Mouse (Mus musculus) liver, embryonic 15.5 days (tissue): Measurements from ENCODE around the gene Maco1. TPM values are rescaled to one million over a fixed set of nuclear protein-coding genes. Genes with fewer than 3 reads are reported as not detected.
A peak's percentile ranks its signal among the peaks of the same experiment; 100 is the strongest.

Experiments used
- ATAC-seq: fragments of 200-750 bp; cut with Nextera tagmentation; 2 replicates; pipeline ENCODE4 v1.8.0; 2017; ENCODE audit warnings: moderate number of reproducible peaks, mild to moderate bottlenecking, moderate library complexity; ENCODE audit not compliant: insufficient read depth
- H3K27ac ChIP-seq: fragments of 300-500 bp; sonication (generic); replicated peaks from 2 replicates; pipeline ENCODE4 v1.5.1; 2015; ENCODE audit warnings: mild to moderate bottlenecking, inconsistent platforms
- H3K27me3 ChIP-seq: fragments of 300-500 bp; sonication (generic); 2 replicates; pipeline ENCODE4 v1.6.1; 2015; ENCODE audit warnings: mild to moderate bottlenecking, inconsistent platforms
- H3K36me3 ChIP-seq: fragments of 300-500 bp; sonication (generic); replicated peaks from 2 replicates; pipeline ENCODE4 v1.6.1; 2015; ENCODE audit warnings: moderate library complexity, mild to moderate bottlenecking, inconsistent platforms
- H3K4me1 ChIP-seq: fragments of 300-500 bp; sonication (generic); replicated peaks from 2 replicates; pipeline ENCODE4 v1.6.1; 2015; ENCODE audit warnings: inconsistent platforms
- H3K4me2 ChIP-seq: fragments of 300-500 bp; sonication (generic); 2 replicates; pipeline ENCODE4 v1.6.1; 2015; ENCODE audit warnings: moderate library complexity, mild to moderate bottlenecking, inconsistent platforms
- H3K4me3 ChIP-seq: fragments of 300-500 bp; sonication (generic); replicated peaks from 2 replicates; pipeline ENCODE4 v1.5.1; 2015; ENCODE audit warnings: mild to moderate bottlenecking, inconsistent platforms
- H3K9ac ChIP-seq: fragments of 300-500 bp; sonication (generic); 2 replicates; pipeline ENCODE4 v1.6.1; 2015; ENCODE audit warnings: moderate library complexity, mild to moderate bottlenecking, inconsistent platforms
- H3K9me3 ChIP-seq: fragments of 300-500 bp; sonication (generic); replicated peaks from 2 replicates; pipeline ENCODE4 v1.6.1; 2016; ENCODE audit warnings: inconsistent platforms
- WGBS: fragments of 180-500 bp; shearing (Covaris S2); methylation state at CpG from one replicate; pipeline ENCODE4 v1.1.7; 2015; ENCODE audit warnings: mixed read lengths; ENCODE audit not compliant: insufficient replicate concordance; 5-methylcytosine and 5-hydroxymethylcytosine counted together
- polyA plus RNA-seq: library from polyadenylated mRNA; unstranded; fragments of >200 nt; fragmentation: Nextera tagmentation; extraction: Ambion mirVana; gene quantifications from 2 replicates; pipeline ENCODE4 v1.2.1, GENCODE M21; 2015

The Maco1 gene
- polyA plus RNA-seq, 1 experiment from 2014 or later, result 16.0 TPM

GRCm38 (mm10) chr4:134760793-134761201 is 92.3 kb downstream of the Maco1 start:
- peak overlapping the region; percentile 57 for H3K9ac ChIP-seq

GRCm38 (mm10) chr4:134760281-134760680 is 92.9 kb downstream of the Maco1 start:
- Histone ChIP-seq H3K27ac (peak overlapping the region; percentile 92), H3K27me3 (no peaks in the 10 kb centered on the region), H3K4me2 (peak overlapping the region; percentile 69), H3K4me1 (peaks cover 98% of the 10 kb centered on the region), H3K9ac (peak overlapping the region; percentile 57), H3K9me3 (no peaks in the 10 kb centered on the region), H3K4me3 (peak overlapping the region; percentile 19), H3K36me3 (peaks cover 18% of the 10 kb centered on the region)
- peak; percentile 30 for ATAC-seq
- WGBS, result 37% methylated on average over 6 of the region's 6 CpGs

More at GRCm38 (mm10) chr4:134760793-134761201, 92.3 kb downstream of the Maco1 start:
- Histone ChIP-seq H3K4me1 (peaks cover 98% of the 10 kb centered on the region), H3K27ac (peak overlapping the region; percentile 92), H3K36me3 (peaks cover 14% of the 10 kb centered on the region), H3K9me3 (no peaks in the 10 kb centered on the region), H3K27me3 (no peaks in the 10 kb centered on the region), H3K4me3 (peak overlapping the region; percentile 19; the same call in 1 of the 2 replicates), H3K4me2 (peak overlapping the region; percentile 69)
- WGBS, result 32% methylated on average over 9 of the region's 9 CpGs
- ATAC-seq, result 0 out of 2 replicates have a peak, but pooled peaks have one; percentile 3

- peaks cover 23% of the 10 kb centered on the region for H3K36me3 ChIP-seq
- H3K4me1 ChIP-seq, result peaks cover 98% of the 10 kb centered on the region
- H3K9ac ChIP-seq, result peak overlapping the region; percentile 57
- H3K27me3 ChIP-seq, result no peaks in the 10 kb centered on the region
- WGBS, result 29% methylated on average over 7 of the region's 7 CpGs
- peak overlapping the region; percentile 19 for H3K4me3 ChIP-seq
- H3K27ac ChIP-seq, result peak overlapping the region; percentile 92
- H3K4me2 ChIP-seq, result peak overlapping the region; percentile 69
- peak; percentile 85 for ATAC-seq
- H3K9me3 ChIP-seq, result no peaks in the 10 kb centered on the region
These were observed 93.6 kb downstream of the Maco1 start for GRCm38 (mm10) chr4:134759564-134759963.

- Histone ChIP-seq H3K4me3 (peak overlapping the region; percentile 19; the same call in 1 of the 2 replicates), H3K4me1 (peaks cover 98% of the 10 kb centered on the region), H3K27me3 (no peaks in the 10 kb centered on the region), H3K4me2 (peak overlapping the region; percentile 69), H3K9me3 (no peaks in the 10 kb centered on the region), H3K9ac (peak overlapping the region; percentile 57), H3K27ac (peak overlapping the region; percentile 92), H3K36me3 (peaks cover 25% of the 10 kb centered on the region)
- no peak for ATAC-seq
- WGBS, result 77% methylated on average over 14 of the region's 14 CpGs
These were observed 94.2 kb downstream of the Maco1 start for GRCm38 (mm10) chr4:134758922-134759321.

- Histone ChIP-seq H3K4me3 (no peak overlapping the region), H3K9ac (peak overlapping the region; percentile 57; the same call in 1 of the 2 replicates), H3K9me3 (no peaks in the 10 kb centered on the region), H3K27ac (peak overlapping the region; percentile 92), H3K36me3 (peaks cover 31% of the 10 kb centered on the region), H3K4me2 (peak overlapping the region; percentile 69; the same call in 1 of the 2 replicates), H3K4me1 (peaks cover 98% of the 10 kb centered on the region), H3K27me3 (no peaks in the 10 kb centered on the region)
- no peak for ATAC-seq
- WGBS, result 77% methylated on average over 4 of the region's 4 CpGs
These were observed 94.8 kb downstream of the Maco1 start for GRCm38 (mm10) chr4:134758367-134758766.

GRCm38 (mm10) chr4:134756953-134757352 is 96.2 kb downstream of the Maco1 start:
- H3K27ac ChIP-seq, result peak overlapping the region; percentile 62
- peaks cover 99% of the 10 kb centered on the region for H3K4me1 ChIP-seq
- WGBS, result 55% methylated on average over 7 of the region's 7 CpGs

GRCm38 (mm10) chr4:134754941-134755340 is 98.2 kb downstream of the Maco1 start:
- 73% methylated on average over 13 of the region's 13 CpGs for WGBS
- Histone ChIP-seq H3K27ac (peak overlapping the region; percentile 42), H3K4me3 (no peak overlapping the region), H3K27me3 (no peaks in the 10 kb centered on the region), H3K36me3 (peaks cover 51% of the 10 kb centered on the region), H3K9me3 (no peaks in the 10 kb centered on the region), H3K4me2 (no peak overlapping the region), H3K9ac (no peak overlapping the region), H3K4me1 (peaks cover 99% of the 10 kb centered on the region)
- no peak for ATAC-seq

More at GRCm38 (mm10) chr4:134756953-134757352, 96.2 kb downstream of the Maco1 start:
- Histone ChIP-seq H3K4me3 (no peak overlapping the region), H3K4me2 (peak overlapping the region; percentile 3; the same call in 1 of the 2 replicates), H3K27me3 (no peaks in the 10 kb centered on the region), H3K9me3 (no peaks in the 10 kb centered on the region), H3K36me3 (peaks cover 39% of the 10 kb centered on the region), H3K9ac (no peak overlapping the region)
- ATAC-seq, result no peak

GRCm38 (mm10) chr4:134754371-134754770 is 98.8 kb downstream of the Maco1 start:
- Histone ChIP-seq H3K9ac (no peak overlapping the region), H3K4me1 (peaks cover 99% of the 10 kb centered on the region)

GRCm38 (mm10) chr4:134753516-134754261 is 99.5 kb downstream of the Maco1 start:
- Histone ChIP-seq H3K4me3 (no peak overlapping the region), H3K9ac (peak overlapping the region; percentile 8; the same call in 1 of the 2 replicates), H3K36me3 (peaks cover 63% of the 10 kb centered on the region), H3K27ac (peak overlapping the region; percentile 88), H3K4me1 (peaks cover 99% of the 10 kb centered on the region), H3K27me3 (no peaks in the 10 kb centered on the region), H3K9me3 (no peaks in the 10 kb centered on the region), H3K4me2 (no peak overlapping the region)
- no peak for ATAC-seq
- WGBS, result 34% methylated on average over 17 of the region's 17 CpGs

More at GRCm38 (mm10) chr4:134754371-134754770, 98.8 kb downstream of the Maco1 start:
- WGBS, result 31% methylated on average over 10 of the region's 10 CpGs
- no peak overlapping the region for H3K4me3 ChIP-seq
- H3K36me3 ChIP-seq, result peaks cover 56% of the 10 kb centered on the region
- H3K9me3 ChIP-seq, result no peaks in the 10 kb centered on the region
- no peaks in the 10 kb centered on the region for H3K27me3 ChIP-seq
- H3K4me2 ChIP-seq, result no peak overlapping the region
- peak overlapping the region; percentile 88 for H3K27ac ChIP-seq
- ATAC-seq, result no peak

GRCm38 (mm10) chr4:134752911-134753426 is 100.2 kb downstream of the Maco1 start:
- no peak for ATAC-seq
- 72% methylated on average over 11 of the region's 11 CpGs for WGBS
- Histone ChIP-seq H3K36me3 (peaks cover 70% of the 10 kb centered on the region), H3K4me1 (peaks cover 97% of the 10 kb centered on the region), H3K27me3 (no peaks in the 10 kb centered on the region), H3K9ac (peak overlapping the region; percentile 10; the same call in 1 of the 2 replicates), H3K27ac (peak overlapping the region; percentile 88), H3K4me3 (no peak overlapping the region), H3K9me3 (no peaks in the 10 kb centered on the region), H3K4me2 (no peak overlapping the region)
